Mouse (Mus musculus) myocyte (in vitro differentiated cells): ENCODE data around the gene Tmtc4. TPM values are rescaled to one million over a fixed set of nuclear protein-coding genes. Genes with fewer than 3 reads are reported as not detected.

Experiments used
- H3K27me3 ChIP-seq: one replicate; pipeline ENCODE4 v1.6.1; 2011; ENCODE audit not compliant: control insufficient read depth, insufficient read depth, insufficient read length
- H3K36me3 ChIP-seq: one replicate; pipeline ENCODE4 v1.6.1; 2011; ENCODE audit not compliant: control insufficient read depth, insufficient read depth
- H3K4me2 ChIP-seq: one replicate; pipeline ENCODE4 v1.6.1; 2011; ENCODE audit warnings: low read depth, control low read depth
- H3K4me3 ChIP-seq: one replicate; pipeline ENCODE4 v1.5.1; 2011; ENCODE audit warnings: mild to moderate bottlenecking, control low read depth, moderate library complexity
- H3K79me2 ChIP-seq: one replicate; pipeline ENCODE4 v1.6.1; 2011; ENCODE audit not compliant: control insufficient read depth, insufficient read depth
- H3ac ChIP-seq: one replicate; pipeline ENCODE4 v1.6.1; 2011; ENCODE audit not compliant: control insufficient read depth, insufficient read length
- CEBPB ChIP-seq: IDR thresholded peaks from 2 replicates; pipeline ENCODE4 v1.6.1; 2011; ENCODE audit warnings: mild to moderate bottlenecking, moderate library complexity; ENCODE audit not compliant: poor library complexity, insufficient read depth, severe bottlenecking
- E2F4 ChIP-seq: IDR thresholded peaks from one replicate; pipeline ENCODE4 v1.6.1; 2011; ENCODE audit warnings: mild to moderate bottlenecking, control low read depth, moderate library complexity; ENCODE audit not compliant: insufficient read depth
- MAX ChIP-seq: IDR thresholded peaks from one replicate; pipeline ENCODE4 v1.6.1; 2011; ENCODE audit warnings: low read depth, mild to moderate bottlenecking, control low read depth
- MYOD1 ChIP-seq, 3 experiments: IDR thresholded peaks; one replicate each; pipeline ENCODE4 v1.6.1; 2011; ENCODE audit warnings: control low read depth in 2 of 3, low read depth in 2 of 3, mild to moderate bottlenecking in 2 of 3, moderate library complexity in 1 of 3; ENCODE audit not compliant: insufficient read length in 2 of 3, control insufficient read depth in 1 of 3
- MYOG ChIP-seq, 3 experiments: IDR thresholded peaks; one replicate each; pipeline ENCODE4 v1.6.1; 2011; ENCODE audit warnings: control low read depth in 2 of 3, low read depth in 2 of 3, mild to moderate bottlenecking in 2 of 3; ENCODE audit not compliant: insufficient read length in 2 of 3, control insufficient read depth in 1 of 3, insufficient read depth in 1 of 3
- POLR2A ChIP-seq: IDR thresholded peaks from one replicate; pipeline ENCODE4 v1.6.1; 2011; ENCODE audit warnings: low read depth, mild to moderate bottlenecking, control low read depth, moderate library complexity; ENCODE audit not compliant: insufficient read length
- POLR2AphosphoS2 ChIP-seq: IDR thresholded peaks from one replicate; pipeline ENCODE4 v1.6.1; 2011; ENCODE audit warnings: low read depth, control low read depth; ENCODE audit not compliant: insufficient read length
- REST ChIP-seq: IDR thresholded peaks from one replicate; pipeline ENCODE4 v1.6.1; 2011; ENCODE audit warnings: mild to moderate bottlenecking, control low read depth, moderate library complexity; ENCODE audit not compliant: insufficient read depth, insufficient read length
- SRF ChIP-seq: IDR thresholded peaks from one replicate; pipeline ENCODE4 v1.6.1; 2011; ENCODE audit warnings: low read depth; ENCODE audit not compliant: control insufficient read depth, insufficient read length
- TCF12 ChIP-seq: IDR thresholded peaks from one replicate; pipeline ENCODE4 v1.6.1; 2011; ENCODE audit warnings: mild to moderate bottlenecking, control low read depth; ENCODE audit not compliant: poor library complexity, insufficient read depth, severe bottlenecking
- TCF3 ChIP-seq: IDR thresholded peaks from one replicate; pipeline ENCODE4 v1.6.1; 2011; ENCODE audit warnings: low read depth, control low read depth; ENCODE audit not compliant: insufficient read length
- USF1 ChIP-seq: IDR thresholded peaks from one replicate; pipeline ENCODE4 v1.6.1; 2011; ENCODE audit warnings: low read depth, mild to moderate bottlenecking, control low read depth, moderate library complexity
- polyA plus RNA-seq: library from polyadenylated mRNA; unstranded; fragments of >200 nt; fragmentation: generic; extraction: Trizol; gene quantifications from one replicate; pipeline ENCODE4 v1.2.1, GENCODE M21; 2012; ENCODE audit warnings: missing spikeins

Gene Tmtc4
- polyA plus RNA-seq, 1 experiment, result 8.2 TPM

GRCm38 (mm10) chr14:122909368-122910091, 74.3 kb downstream of the Tmtc4 start:
- Histone ChIP-seq H3K4me2 (no peak overlapping the region), H3K79me2 (no peaks in the 10 kb centered on the region), H3K36me3 (no peaks in the 10 kb centered on the region), H3K4me3 (no peak overlapping the region), H3K27me3 (no peaks in the 10 kb centered on the region), H3ac (no peak overlapping the region)
- TF ChIP-seq MAX (no peak), MYOD1 (IDR thresholded peaks at IDR 0.05; ENCODE audit: control insufficient read depth in 1 of 3, insufficient read length in 2 of 3, low read depth in 2 of 3) (no peak), CEBPB (no peak), E2F4 (no peak), USF1 (no peak), MYOG (IDR thresholded peaks at IDR 0.05; ENCODE audit: control insufficient read depth in 1 of 3, insufficient read depth in 1 of 3, insufficient read length in 2 of 3, low read depth in 2 of 3) (no peak), TCF3 (no peak), SRF (no peak), POLR2A (no peak), REST (no peak), TCF12 (no peak), POLR2AphosphoS2 (no peak)

GRCm38 (mm10) chr14:122908075-122908474, 75.8 kb downstream of the Tmtc4 start:
- Histone ChIP-seq H3K27me3 (no peaks in the 10 kb centered on the region), H3K79me2 (no peaks in the 10 kb centered on the region), H3K36me3 (no peaks in the 10 kb centered on the region), H3ac (no peak overlapping the region), H3K4me2 (no peak overlapping the region), H3K4me3 (no peak overlapping the region)
- TF ChIP-seq SRF, result no peak
- TF ChIP-seq USF1, result no peak
- TF ChIP-seq MYOD1 (IDR thresholded peaks at IDR 0.05; ENCODE audit: control insufficient read depth in 1 of 3, insufficient read length in 2 of 3, low read depth in 2 of 3), result no peak

- no peak overlapping the region for H3K4me3 ChIP-seq
- no peaks in the 10 kb centered on the region for H3K79me2 ChIP-seq
- TF ChIP-seq TCF12 (no peak), MYOG (IDR thresholded peaks at IDR 0.05; ENCODE audit: control insufficient read depth in 1 of 3, insufficient read depth in 1 of 3, insufficient read length in 2 of 3, low read depth in 2 of 3) (no peak), TCF3 (no peak), POLR2AphosphoS2 (no peak), CEBPB (no peak), POLR2A (no peak), USF1 (no peak), MYOD1 (IDR thresholded peaks at IDR 0.05; ENCODE audit: control insufficient read depth in 1 of 3, insufficient read length in 2 of 3, low read depth in 2 of 3) (no peak), E2F4 (no peak), SRF (no peak), REST (no peak), MAX (no peak)
- H3K27me3 ChIP-seq, result no peaks in the 10 kb centered on the region
- no peak overlapping the region for H3ac ChIP-seq
- no peak overlapping the region for H3K4me2 ChIP-seq
- H3K36me3 ChIP-seq, result no peaks in the 10 kb centered on the region
Observed at GRCm38 (mm10) chr14:122905007-122905406, 78.8 kb downstream of the Tmtc4 start.

- Histone ChIP-seq H3K36me3 (no peaks in the 10 kb centered on the region), H3K79me2 (no peaks in the 10 kb centered on the region), H3ac (no peak overlapping the region), H3K27me3 (no peaks in the 10 kb centered on the region), H3K4me2 (no peak overlapping the region), H3K4me3 (no peak overlapping the region)
- TF ChIP-seq REST (no peak), TCF12 (no peak), MAX (no peak)
Observed at GRCm38 (mm10) chr14:122903923-122904351, 79.9 kb downstream of the Tmtc4 start.

- H3K4me2 ChIP-seq, result no peak overlapping the region
- no peak overlapping the region for H3ac ChIP-seq
- no peaks in the 10 kb centered on the region for H3K27me3 ChIP-seq
- no peak overlapping the region for H3K4me3 ChIP-seq
- TF ChIP-seq REST (no peak), USF1 (no peak), E2F4 (no peak), MYOD1 (IDR thresholded peaks at IDR 0.05; ENCODE audit: control insufficient read depth in 1 of 3, insufficient read length in 2 of 3, low read depth in 2 of 3) (no peak), MYOG (IDR thresholded peaks at IDR 0.05; ENCODE audit: control insufficient read depth in 1 of 3, insufficient read depth in 1 of 3, insufficient read length in 2 of 3, low read depth in 2 of 3) (no peak), TCF12 (no peak), TCF3 (no peak), SRF (no peak), MAX (no peak), POLR2AphosphoS2 (no peak)
- H3K36me3 ChIP-seq, result no peaks in the 10 kb centered on the region
- no peaks in the 10 kb centered on the region for H3K79me2 ChIP-seq
Observed at GRCm38 (mm10) chr14:122902884-122903283, 81.0 kb downstream of the Tmtc4 start.
